Mouse (Mus musculus) liver, embryonic 16.5 days (tissue): ENCODE data around the gene Slit3. TPM values are rescaled to one million over a fixed set of nuclear protein-coding genes. Genes with fewer than 3 reads are reported as not detected.

Experiments used
- ATAC-seq: fragments of 200-750 bp; cut with Nextera tagmentation; 2 replicates; pipeline ENCODE4 v1.8.0; 2017; ENCODE audit warnings: low read depth, mild to moderate bottlenecking, moderate number of reproducible peaks, moderate library complexity
- H3K27ac ChIP-seq: fragments of 300-500 bp; sonication (generic); 2 replicates; pipeline ENCODE4 v1.5.1; 2014; ENCODE audit warnings: mild to moderate bottlenecking, low read length
- H3K27me3 ChIP-seq: fragments of 300-500 bp; sonication (generic); 2 replicates; pipeline ENCODE4 v1.6.1; 2014; ENCODE audit warnings: low read depth, low read length, mixed read lengths; ENCODE audit not compliant: control insufficient read depth, insufficient read depth
- H3K36me3 ChIP-seq: fragments of 300-500 bp; sonication (generic); 2 replicates; pipeline ENCODE4 v1.6.1; 2014; ENCODE audit warnings: mild to moderate bottlenecking; ENCODE audit not compliant: control insufficient read depth, insufficient read depth
- H3K4me1 ChIP-seq: fragments of 300-500 bp; sonication (generic); 2 replicates; pipeline ENCODE4 v1.6.1; 2014; ENCODE audit warnings: low read depth, low read length, mixed read lengths; ENCODE audit not compliant: control insufficient read depth
- H3K4me2 ChIP-seq: fragments of 300-500 bp; sonication (generic); 2 replicates; pipeline ENCODE4 v1.6.1; 2014; ENCODE audit warnings: low read depth, low read length, mixed read lengths
- H3K4me3 ChIP-seq: fragments of 300-500 bp; sonication (generic); 2 replicates; pipeline ENCODE4 v1.5.1; 2014; ENCODE audit warnings: low read depth, mild to moderate bottlenecking, low read length
- H3K9ac ChIP-seq: fragments of 300-500 bp; sonication (generic); 2 replicates; pipeline ENCODE4 v1.6.1; 2014; ENCODE audit warnings: low read depth, low read length
- H3K9me3 ChIP-seq: fragments of 300-500 bp; sonication (generic); replicated peaks from 2 replicates; pipeline ENCODE4 v1.6.1; 2016; ENCODE audit warnings: low read length; ENCODE audit not compliant: control insufficient read depth
- WGBS: fragments of 180-500 bp; shearing (Covaris S2); extraction: QIAGEN DNeasy Blood & Tissue Kit; methylation state at CpG from one replicate; pipeline ENCODE4 v1.1.7; 2014; ENCODE audit not compliant: insufficient replicate concordance; 5-methylcytosine and 5-hydroxymethylcytosine counted together
- polyA plus RNA-seq: library from polyadenylated mRNA; unstranded; fragments of >200 nt; fragmentation: Nextera tagmentation; extraction: Ambion mirVana; gene quantifications from 2 replicates; pipeline ENCODE4 v1.2.1, GENCODE M21; 2015

The Slit3 gene
- polyA plus RNA-seq, 1 experiment from 2014 or later: 0.22 TPM

GRCm38 (mm10) chr11:35601652-35602240, 480.7 kb downstream of the Slit3 start:
- WGBS: 60% methylated on average over 10 of the region's 10 CpGs
- H3K27ac ChIP-seq: no peak overlapping the region

GRCm38 (mm10) chr11:35602586-35602985, 481.6 kb downstream of the Slit3 start:
- 56% methylated on average over 10 of the region's 10 CpGs for WGBS
- no peak overlapping the region for H3K9ac ChIP-seq
- H3K27me3 ChIP-seq: no peaks in the 10 kb centered on the region
- no peaks in the 10 kb centered on the region for H3K4me1 ChIP-seq
- no peak for ATAC-seq
- H3K4me3 ChIP-seq: no peak overlapping the region
- H3K27ac ChIP-seq: no peak overlapping the region
- no peaks in the 10 kb centered on the region for H3K9me3 ChIP-seq
- no peak overlapping the region for H3K4me2 ChIP-seq
- H3K36me3 ChIP-seq: no peaks in the 10 kb centered on the region

More at GRCm38 (mm10) chr11:35601652-35602240, 480.7 kb downstream of the Slit3 start:
- Histone ChIP-seq H3K27me3 (no peaks in the 10 kb centered on the region), H3K4me1 (no peaks in the 10 kb centered on the region), H3K9ac (no peak overlapping the region), H3K4me3 (no peak overlapping the region), H3K4me2 (no peak overlapping the region), H3K36me3 (no peaks in the 10 kb centered on the region), H3K9me3 (no peaks in the 10 kb centered on the region)
- no peak for ATAC-seq

GRCm38 (mm10) chr11:35603946-35604345, 482.9 kb downstream of the Slit3 start:
- no peaks in the 10 kb centered on the region for H3K9me3 ChIP-seq
- 70% methylated on average over 6 of the region's 6 CpGs for WGBS
- no peak overlapping the region for H3K4me3 ChIP-seq
- no peaks in the 10 kb centered on the region for H3K4me1 ChIP-seq
- H3K4me2 ChIP-seq: no peak overlapping the region
- H3K36me3 ChIP-seq: no peaks in the 10 kb centered on the region
- ATAC-seq: no peak
- no peaks in the 10 kb centered on the region for H3K27me3 ChIP-seq
- no peak overlapping the region for H3K9ac ChIP-seq
- H3K27ac ChIP-seq: no peak overlapping the region

- Histone ChIP-seq H3K9ac (no peak overlapping the region), H3K4me1 (no peaks in the 10 kb centered on the region), H3K36me3 (no peaks in the 10 kb centered on the region), H3K27me3 (no peaks in the 10 kb centered on the region), H3K4me3 (no peak overlapping the region), H3K4me2 (no peak overlapping the region), H3K9me3 (no peaks in the 10 kb centered on the region), H3K27ac (no peak overlapping the region)
- no peak for ATAC-seq
- 58% methylated on average over 18 of the region's 18 CpGs for WGBS
Observed at GRCm38 (mm10) chr11:35604848-35605790, 484.1 kb downstream of the Slit3 start.

GRCm38 (mm10) chr11:35607191-35607590, 486.2 kb downstream of the Slit3 start:
- WGBS: 47% methylated on average over 4 of the region's 4 CpGs
- H3K9me3 ChIP-seq: no peaks in the 10 kb centered on the region
- H3K4me2 ChIP-seq: no peak overlapping the region
- no peaks in the 10 kb centered on the region for H3K4me1 ChIP-seq
- no peaks in the 10 kb centered on the region for H3K27me3 ChIP-seq
- ATAC-seq: no peak
- H3K4me3 ChIP-seq: no peak overlapping the region
- H3K9ac ChIP-seq: no peak overlapping the region
- no peaks in the 10 kb centered on the region for H3K36me3 ChIP-seq
- no peak overlapping the region for H3K27ac ChIP-seq

- Histone ChIP-seq H3K27ac (no peak overlapping the region), H3K9me3 (no peaks in the 10 kb centered on the region), H3K36me3 (no peaks in the 10 kb centered on the region), H3K4me1 (no peaks in the 10 kb centered on the region), H3K4me2 (no peak overlapping the region), H3K4me3 (no peak overlapping the region), H3K9ac (no peak overlapping the region), H3K27me3 (no peaks in the 10 kb centered on the region)
- 58% methylated on average over 5 of the region's 5 CpGs for WGBS
- no peak for ATAC-seq
Observed at GRCm38 (mm10) chr11:35608794-35609193, 487.8 kb downstream of the Slit3 start.

- H3K36me3 ChIP-seq: no peaks in the 10 kb centered on the region
- no peaks in the 10 kb centered on the region for H3K27me3 ChIP-seq
- no peaks in the 10 kb centered on the region for H3K4me1 ChIP-seq
- no peak for ATAC-seq
- no peaks in the 10 kb centered on the region for H3K9me3 ChIP-seq
- H3K9ac ChIP-seq: no peak overlapping the region
- H3K27ac ChIP-seq: no peak overlapping the region
- 58% methylated on average over 13 of the region's 13 CpGs for WGBS
- no peak overlapping the region for H3K4me3 ChIP-seq
- no peak overlapping the region for H3K4me2 ChIP-seq
Observed at GRCm38 (mm10) chr11:35612262-35612896, 491.4 kb downstream of the Slit3 start.

GRCm38 (mm10) chr11:35614530-35614929, 493.5 kb downstream of the Slit3 start:
- Histone ChIP-seq H3K27ac (no peak overlapping the region), H3K4me1 (no peaks in the 10 kb centered on the region), H3K4me2 (no peak overlapping the region), H3K36me3 (no peaks in the 10 kb centered on the region), H3K9me3 (no peaks in the 10 kb centered on the region), H3K27me3 (no peaks in the 10 kb centered on the region), H3K9ac (no peak overlapping the region), H3K4me3 (no peak overlapping the region)
- 36% methylated on average over 3 of the region's 3 CpGs for WGBS
- ATAC-seq: no peak

GRCm38 (mm10) chr11:35619421-35619820, 498.4 kb downstream of the Slit3 start:
- 72% methylated on average over 14 of the region's 14 CpGs for WGBS
- H3K27ac ChIP-seq: no peak overlapping the region
- no peak overlapping the region for H3K4me2 ChIP-seq
- no peaks in the 10 kb centered on the region for H3K27me3 ChIP-seq
- no peaks in the 10 kb centered on the region for H3K36me3 ChIP-seq
- H3K9me3 ChIP-seq: no peaks in the 10 kb centered on the region
- H3K9ac ChIP-seq: no peak overlapping the region
- ATAC-seq: no peak
- H3K4me1 ChIP-seq: no peaks in the 10 kb centered on the region
- no peak overlapping the region for H3K4me3 ChIP-seq
